Mouse (Mus musculus): ENCODE measurements around the gene Fubp3. TPM values are rescaled to one million over a fixed set of nuclear protein-coding genes. Genes with fewer than 3 reads are reported as not detected.

The Fubp3 gene
- total RNA-seq, 2 experiments from 2014 or later = 16.4 to 17.1 TPM

DNA sequence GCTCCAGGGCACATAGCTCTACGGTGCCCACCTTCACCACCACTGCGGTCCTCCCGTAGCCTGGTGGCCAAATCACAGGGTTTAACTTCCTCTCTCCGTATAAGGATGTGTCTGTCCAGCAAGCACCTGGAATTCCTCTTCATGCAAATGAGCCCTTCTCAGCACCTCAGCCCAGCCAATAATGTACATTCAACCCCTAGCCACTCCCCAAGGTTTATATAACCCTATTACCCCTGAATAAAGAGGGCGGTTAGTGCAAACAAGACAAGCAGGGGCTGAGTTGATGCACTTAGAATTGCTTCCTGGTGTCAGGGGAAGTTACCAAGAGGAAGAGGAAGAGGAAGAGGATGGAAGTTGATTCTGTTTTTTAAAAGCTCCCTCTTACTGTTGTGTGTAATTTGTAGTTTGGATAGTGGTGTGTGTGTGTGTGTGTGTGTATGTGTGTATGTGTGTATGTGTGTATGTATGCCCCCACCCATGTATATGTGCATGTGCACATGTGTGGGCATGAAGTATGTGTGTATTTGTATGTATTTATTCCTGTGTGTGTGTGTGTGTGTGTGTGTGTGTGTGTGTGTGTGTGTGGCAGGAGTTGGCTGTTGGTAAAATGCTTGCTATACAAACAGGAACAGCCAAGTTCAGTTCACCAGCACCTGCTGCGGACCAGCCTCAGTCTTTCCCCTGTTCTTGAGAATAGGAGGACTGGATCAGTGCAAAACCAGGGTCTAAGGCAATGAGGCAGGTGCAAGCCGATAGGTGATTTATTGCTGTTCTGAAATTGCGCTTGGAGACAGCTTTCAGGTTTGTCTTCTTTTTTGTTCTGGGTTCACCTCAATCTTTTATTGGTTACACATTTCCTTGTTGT is 90.7 kb downstream of the Fubp3 start:
- no peak for ATAC-seq (ENCODE audit: poor library complexity, severe bottlenecking)

DNA sequence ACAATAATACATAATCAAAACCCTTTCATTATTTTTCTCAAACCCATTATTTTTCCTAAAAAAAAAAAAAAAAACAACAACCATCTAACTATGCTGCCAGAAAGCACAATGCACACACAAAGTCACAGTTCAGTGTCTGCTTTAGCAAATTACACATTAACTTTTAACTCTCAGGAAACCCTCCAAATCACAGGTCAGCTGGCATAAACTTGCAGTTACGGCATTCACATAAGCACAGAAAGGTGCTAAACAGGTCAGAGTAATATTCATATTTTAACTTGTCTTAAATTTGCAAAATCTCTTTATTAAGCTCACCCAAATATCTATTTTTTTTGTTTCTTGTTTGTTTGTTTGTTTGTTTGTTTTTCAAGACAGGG is 91.3 kb downstream of the Fubp3 start:
- no peak for ATAC-seq (ENCODE audit: poor library complexity, severe bottlenecking)

Other genes starting within 250 kb of the Fubp3 start
- 137 and 147 TPM in 2 replicates for gene Ass1, start 102.4 kb upstream of the Fubp3 start, total RNA-seq (2015)
- 184 and 194 TPM in 2 replicates for gene Ass1, start 102.4 kb upstream of the Fubp3 start, total RNA-seq (2017)
- gene Prdm12, start 67.4 kb downstream of the Fubp3 start, total RNA-seq (2015) = not detected in 2 replicates
- not detected in 2 replicates for gene Prdm12, start 67.4 kb downstream of the Fubp3 start, total RNA-seq (2017)
- gene Exosc2, start 98.1 kb downstream of the Fubp3 start, total RNA-seq (2015) = 15.3 and 17.7 TPM in 2 replicates
- gene Exosc2, start 98.1 kb downstream of the Fubp3 start, total RNA-seq (2017) = 24.1 and 25.9 TPM in 2 replicates
- 24.7 and 32.5 TPM in 2 replicates for gene Abl1, start 115.7 kb downstream of the Fubp3 start, total RNA-seq (2015)
- gene Abl1, start 115.7 kb downstream of the Fubp3 start, total RNA-seq (2017) = 24.5 and 30.5 TPM in 2 replicates
- gene Qrfp, start 237.9 kb downstream of the Fubp3 start, total RNA-seq (2015) = 0.57 and 0.65 TPM in 2 replicates
- 0.04 and 0.29 TPM in 2 replicates for gene Qrfp, start 237.9 kb downstream of the Fubp3 start, total RNA-seq (2017)